Mouse (Mus musculus) midbrain, embryonic 14.5 days (tissue): ENCODE measurements around the gene Odf3b. TPM values are rescaled to one million over a fixed set of nuclear protein-coding genes. Genes with fewer than 3 reads are reported as not detected.

ENCODE experiments used
- ATAC-seq: fragments of 200-750 bp; cut with Nextera tagmentation; 2 replicates; pipeline ENCODE4 v1.8.0; 2017; ENCODE audit warnings: moderate number of reproducible peaks, moderate library complexity; ENCODE audit not compliant: low FRiP score, low TSS enrichment
- DNase-seq: peaks from one replicate; pipeline ENCODE4 v3.0.0-alpha.2; 2015
- H3K27ac ChIP-seq: fragments of 300-500 bp; sonication (generic); replicated peaks from 2 replicates; pipeline ENCODE4 v1.5.1; 2014; ENCODE audit warnings: mild to moderate bottlenecking, low read depth, low read length, moderate library complexity
- H3K27me3 ChIP-seq: fragments of 300-500 bp; sonication (generic); 2 replicates; pipeline ENCODE4 v1.6.1; 2014; ENCODE audit warnings: low read length, control low read depth, mixed read lengths; ENCODE audit not compliant: control insufficient read depth, insufficient read depth
- H3K36me3 ChIP-seq: fragments of 300-500 bp; sonication (generic); 2 replicates; pipeline ENCODE4 v1.6.1; 2014; ENCODE audit warnings: low read length, control low read depth; ENCODE audit not compliant: control insufficient read depth, insufficient read depth
- H3K4me1 ChIP-seq: fragments of 300-500 bp; sonication (generic); 2 replicates; pipeline ENCODE4 v1.6.1; 2014; ENCODE audit warnings: mild to moderate bottlenecking, antibody characterized with exemption, low read length, control low read depth; ENCODE audit not compliant: control insufficient read depth, insufficient read depth
- H3K4me2 ChIP-seq: fragments of 300-500 bp; sonication (generic); 2 replicates; pipeline ENCODE4 v1.6.1; 2014; ENCODE audit warnings: mild to moderate bottlenecking, low read length, moderate library complexity
- H3K4me3 ChIP-seq: fragments of 300-500 bp; sonication (generic); replicated peaks from 2 replicates; pipeline ENCODE4 v1.5.1; 2014; ENCODE audit warnings: low read depth, low read length
- H3K9ac ChIP-seq: fragments of 300-500 bp; sonication (generic); replicated peaks from 2 replicates; pipeline ENCODE4 v1.6.1; 2014; ENCODE audit warnings: mild to moderate bottlenecking, low read length, moderate library complexity
- H3K9me3 ChIP-seq: fragments of 300-500 bp; sonication (generic); 2 replicates; pipeline ENCODE4 v1.6.1; 2016; ENCODE audit warnings: low read length, control low read depth, mixed read lengths; ENCODE audit not compliant: control insufficient read depth
- WGBS: fragments of 180-500 bp; shearing (Covaris S2); extraction: QIAGEN DNeasy Blood & Tissue Kit; methylation state at CpG from one replicate; pipeline ENCODE4 v1.1.7; 2014; 5-methylcytosine and 5-hydroxymethylcytosine counted together
- polyA plus RNA-seq: library from polyadenylated mRNA; unstranded; fragments of >200 nt; fragmentation: Nextera tagmentation; extraction: Ambion mirVana; gene quantifications from 2 replicates; pipeline ENCODE4 v1.2.1, GENCODE M21; 2014

The Odf3b gene
- polyA plus RNA-seq, 1 experiment from 2014 or later = 0.82 TPM

DNA sequence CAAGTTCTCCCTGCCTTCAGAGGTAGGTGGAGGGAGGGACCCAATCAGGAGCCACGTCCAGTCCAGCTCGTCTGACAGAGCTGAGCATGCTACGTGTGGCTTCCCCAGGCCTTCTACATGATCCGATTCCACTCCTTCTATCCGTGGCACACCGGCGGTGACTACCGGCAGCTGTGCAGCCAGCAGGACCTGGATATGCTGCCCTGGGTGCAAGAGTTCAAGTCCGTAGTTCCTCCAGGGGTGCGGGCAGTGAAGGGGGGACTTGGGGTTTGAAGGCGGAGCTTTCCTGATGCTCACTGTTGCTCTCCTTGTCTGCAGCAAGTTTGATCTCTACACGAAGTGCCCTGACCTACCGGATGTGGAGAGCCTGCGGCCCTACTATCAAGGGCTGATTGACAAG is 42.7 kb downstream of the Odf3b start:
- no peak for ATAC-seq
- Histone ChIP-seq H3K9ac (no peak overlapping the region), H3K36me3 (no peaks in the 10 kb centered on the region), H3K27me3 (no peaks in the 10 kb centered on the region), H3K4me2 (no peak overlapping the region), H3K27ac (no peak overlapping the region), H3K9me3 (no peaks in the 10 kb centered on the region), H3K4me3 (no peak overlapping the region), H3K4me1 (no peaks in the 10 kb centered on the region)
- no peak for DNase-seq
- 89% methylated on average over 14 of the region's 14 CpGs for WGBS

DNA sequence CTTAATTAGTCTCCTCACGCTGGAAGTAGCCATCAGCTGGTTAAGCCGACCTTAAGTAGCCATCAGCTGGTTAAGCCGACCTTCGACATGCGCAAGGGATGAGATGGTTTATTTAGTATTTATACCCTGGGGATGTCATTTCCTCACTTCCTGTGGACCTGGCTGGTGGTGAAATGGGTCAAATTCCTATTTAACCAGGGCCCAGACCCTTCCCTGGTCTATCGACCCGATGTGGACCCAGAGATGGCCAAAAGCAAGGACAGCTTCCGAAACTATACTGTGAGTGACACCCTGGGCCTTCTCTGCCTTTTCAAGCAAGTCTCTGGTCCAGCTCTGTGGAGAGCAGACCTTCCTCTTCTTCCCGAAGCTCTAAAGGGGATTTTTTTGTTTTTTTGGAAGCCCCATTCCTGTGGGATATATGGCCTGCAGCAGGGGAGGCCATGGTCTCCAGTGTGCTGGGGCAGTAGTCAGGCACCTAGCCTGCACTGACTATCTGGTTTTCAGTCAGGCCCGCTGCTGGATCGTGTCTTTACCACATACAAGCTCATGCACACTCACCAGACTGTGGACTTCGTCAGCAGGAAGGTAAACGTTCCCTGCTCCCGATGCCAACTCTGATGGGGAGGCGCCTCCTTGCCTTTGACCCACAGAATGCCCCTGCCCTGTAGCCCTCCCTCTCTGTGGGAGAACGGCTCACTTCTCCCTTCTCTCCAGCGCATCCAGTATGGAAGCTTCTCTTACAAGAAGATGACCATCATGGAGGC is 44.1 kb downstream of the Odf3b start:
- no peaks in the 10 kb centered on the region for H3K36me3 ChIP-seq
- no peak overlapping the region for H3K27ac ChIP-seq
- no peak overlapping the region for H3K4me2 ChIP-seq
- no peak overlapping the region for H3K4me3 ChIP-seq
- DNase-seq (no peak), ATAC-seq (no peak)
- H3K9me3 ChIP-seq = no peaks in the 10 kb centered on the region
- no peaks in the 10 kb centered on the region for H3K27me3 ChIP-seq
- no peaks in the 10 kb centered on the region for H3K4me1 ChIP-seq
- WGBS = 87% methylated on average over 17 of the region's 17 CpGs
- H3K9ac ChIP-seq = no peak overlapping the region

GRCm38 (mm10) chr15:89334271-89334670 is 44.8 kb downstream of the Odf3b start, which contains the start of gene Miox:
Gene Miox (plus strand): TSS chr15:89334398.
- 90% methylated on average over 7 of the region's 7 CpGs for WGBS
- Histone ChIP-seq H3K4me1 (no peaks in the 10 kb centered on the region), H3K4me2 (no peak within 1 kb of the TSS), H3K27ac (no peak within 1 kb of the TSS), H3K4me3 (no peak within 1 kb of the TSS), H3K9me3 (no peaks in the 10 kb centered on the region), H3K9ac (no peak within 1 kb of the TSS), H3K27me3 (no peaks in the 10 kb centered on the region), H3K36me3 (no peaks in the 10 kb centered on the region)
- no peak for DNase-seq
- no peak for ATAC-seq

Other genes starting within 250 kb of the Odf3b start
- gene Mapk12, start 238.6 kb downstream of the Odf3b start, polyA plus RNA-seq = 4.1 and 4.6 TPM in 2 replicates
- 23.7 and 27.9 TPM in 2 replicates for gene Mapk11, start 229.7 kb downstream of the Odf3b start, polyA plus RNA-seq
- gene Plxnb2, start 198.5 kb downstream of the Odf3b start, polyA plus RNA-seq = 86.4 and 107 TPM in 2 replicates
- 85.2 and 117 TPM in 2 replicates for gene Dennd6b, start 182.8 kb downstream of the Odf3b start, polyA plus RNA-seq
- gene Ppp6r2, start 167.7 kb downstream of the Odf3b start, polyA plus RNA-seq = 88.6 and 90.0 TPM in 2 replicates
- gene Sbf1, start 64.0 kb downstream of the Odf3b start, polyA plus RNA-seq = 103 and 109 TPM in 2 replicates
- gene Adm2, start 56.6 kb downstream of the Odf3b start, polyA plus RNA-seq = not detected in 2 replicates
- not detected in 2 replicates for gene Miox, start 44.9 kb downstream of the Odf3b start, polyA plus RNA-seq
- gene Lmf2, start 23.6 kb downstream of the Odf3b start, polyA plus RNA-seq = 18.3 and 23.9 TPM in 2 replicates
- 106 and 111 TPM in 2 replicates for gene Ncaph2, start 23.6 kb downstream of the Odf3b start, polyA plus RNA-seq
- 12.2 and 20.7 TPM in 2 replicates for gene Sco2, start 5.4 kb downstream of the Odf3b start, polyA plus RNA-seq
- 2.7 and 3.0 TPM in 2 replicates for gene Tymp, start 2.2 kb downstream of the Odf3b start, polyA plus RNA-seq
- gene Klhdc7b, start 5.6 kb upstream of the Odf3b start, polyA plus RNA-seq = 0.08 TPM in 1 of 2 replicates, not detected in the other
- not detected in 2 replicates for gene Syce3, start 31.2 kb upstream of the Odf3b start, polyA plus RNA-seq
- 0.97 and 1.5 TPM in 2 replicates for gene Cpt1b, start 46.6 kb upstream of the Odf3b start, polyA plus RNA-seq
- 3.5 and 4.6 TPM in 2 replicates for gene C730034F03Rik, start 50.3 kb upstream of the Odf3b start, polyA plus RNA-seq
- gene Gm44502, start 50.4 kb upstream of the Odf3b start, polyA plus RNA-seq = not detected in 2 replicates
- 76.3 and 84.0 TPM in 2 replicates for gene Chkb, start 50.6 kb upstream of the Odf3b start, polyA plus RNA-seq
- gene Mapk8ip2, start 74.6 kb upstream of the Odf3b start, polyA plus RNA-seq = 57.6 and 61.6 TPM in 2 replicates
- 16.0 and 21.7 TPM in 2 replicates for gene Arsa, start 98.1 kb upstream of the Odf3b start, polyA plus RNA-seq
- gene Shank3, start 120.3 kb upstream of the Odf3b start, polyA plus RNA-seq = 9.9 and 11.5 TPM in 2 replicates
- 2.1 and 2.3 TPM in 2 replicates for gene Acr, start 189.0 kb upstream of the Odf3b start, polyA plus RNA-seq
- gene Rabl2, start 212.6 kb upstream of the Odf3b start, polyA plus RNA-seq = 82.6 and 88.4 TPM in 2 replicates